Mouse (Mus musculus): ENCODE data around the gene Mbnl2. TPM values are rescaled to one million over a fixed set of nuclear protein-coding genes. Genes with fewer than 3 reads are reported as not detected.

The Mbnl2 gene
- polyA plus RNA-seq, 1 experiment from 2014 or later, result 17.6 TPM

DNA sequence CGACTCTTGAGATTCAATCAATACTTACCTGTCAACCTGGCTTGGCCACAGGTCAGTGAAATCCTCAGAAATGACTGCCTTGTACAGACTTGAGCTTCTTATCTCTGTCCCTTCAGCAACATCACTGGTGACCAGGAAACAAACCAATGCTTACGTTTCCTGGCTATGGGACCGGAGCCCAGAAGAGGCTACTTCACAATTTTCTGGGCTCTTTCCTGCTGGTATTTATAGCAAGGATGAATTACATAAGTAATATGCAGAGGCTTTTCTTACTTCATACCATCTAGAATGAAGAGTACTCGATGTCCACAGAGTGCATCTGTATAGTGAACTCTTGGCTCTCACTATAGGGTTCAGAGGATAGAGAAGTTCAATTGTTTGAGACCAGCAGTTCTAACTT, 111.8 kb downstream of the Mbnl2 start:
- H3K9me3 ChIP-seq, result no peaks in the 10 kb centered on the region
- peaks cover 15% of the 10 kb centered on the region for H3K4me1 ChIP-seq (replicated peaks)
- H3K27me3 ChIP-seq, result no peaks in the 10 kb centered on the region
- ATAC-seq, result no peak
- 94% methylated on average over 4 of the region's 4 CpGs for WGBS
- H3K27ac ChIP-seq, result no peak overlapping the region
- H3K4me3 ChIP-seq (replicated peaks), result no peak overlapping the region
- peaks cover 3% of the 10 kb centered on the region; the same call in 1 of the 2 replicates for H3K36me3 ChIP-seq
- H3K4me2 ChIP-seq (replicated peaks), result no peak overlapping the region
- no peak overlapping the region for H3K9ac ChIP-seq (replicated peaks)

DNA sequence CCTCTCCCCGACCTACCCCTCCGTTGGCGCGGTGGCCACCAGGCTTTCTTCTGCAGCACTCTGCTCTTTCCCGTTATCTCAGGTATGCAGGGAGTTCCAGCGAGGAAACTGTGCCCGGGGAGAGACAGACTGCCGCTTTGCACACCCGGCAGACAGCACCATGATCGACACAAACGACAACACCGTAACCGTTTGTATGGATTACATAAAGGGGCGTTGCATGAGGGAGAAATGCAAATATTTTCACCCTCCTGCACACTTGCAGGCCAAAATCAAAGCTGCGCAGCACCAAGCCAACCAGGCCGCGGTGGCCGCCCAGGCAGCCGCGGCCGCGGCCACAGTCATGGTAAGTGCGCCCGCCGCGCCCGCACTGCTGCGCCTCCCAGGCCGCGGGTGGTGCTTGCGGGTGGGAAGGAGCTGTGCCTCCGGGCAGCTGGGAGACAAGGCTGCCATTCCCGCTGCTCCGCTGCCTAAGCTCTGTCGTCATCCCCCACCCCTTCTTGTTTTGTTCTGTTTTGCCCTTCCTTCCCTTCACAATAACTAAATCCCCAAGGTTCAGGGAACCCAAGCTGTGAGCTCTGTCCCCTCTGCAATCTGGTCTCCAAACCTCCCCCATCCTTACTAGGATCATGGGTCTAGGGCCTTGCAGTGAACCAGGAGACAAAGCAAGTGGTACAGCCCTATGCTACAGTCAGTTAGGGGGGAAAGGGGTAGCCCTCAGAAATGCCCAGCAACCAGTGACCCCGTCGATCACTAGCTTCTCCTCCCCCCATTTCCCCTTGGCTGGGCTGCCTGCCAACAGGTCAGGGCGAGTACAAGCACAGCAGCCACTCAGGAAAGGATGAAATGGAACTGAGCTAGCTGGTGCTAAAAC, 113.6 kb downstream of the Mbnl2 start:
- 4% methylated on average over 37 of the region's 38 CpGs for WGBS
- H3K4me1 ChIP-seq (replicated peaks), result peaks cover 15% of the 10 kb centered on the region
- H3K4me3 ChIP-seq (replicated peaks), result peak overlapping the region; percentile 43
- ATAC-seq, result peak; percentile 89
- peak overlapping the region; percentile 74 for H3K9ac ChIP-seq (replicated peaks)
- no peaks in the 10 kb centered on the region for H3K9me3 ChIP-seq
- peak overlapping the region; percentile 52 for H3K27ac ChIP-seq
- peak overlapping the region; percentile 64 for H3K4me2 ChIP-seq (replicated peaks)
- H3K27me3 ChIP-seq, result no peaks in the 10 kb centered on the region
- H3K36me3 ChIP-seq, result peaks cover 3% of the 10 kb centered on the region; the same call in 1 of the 2 replicates

DNA sequence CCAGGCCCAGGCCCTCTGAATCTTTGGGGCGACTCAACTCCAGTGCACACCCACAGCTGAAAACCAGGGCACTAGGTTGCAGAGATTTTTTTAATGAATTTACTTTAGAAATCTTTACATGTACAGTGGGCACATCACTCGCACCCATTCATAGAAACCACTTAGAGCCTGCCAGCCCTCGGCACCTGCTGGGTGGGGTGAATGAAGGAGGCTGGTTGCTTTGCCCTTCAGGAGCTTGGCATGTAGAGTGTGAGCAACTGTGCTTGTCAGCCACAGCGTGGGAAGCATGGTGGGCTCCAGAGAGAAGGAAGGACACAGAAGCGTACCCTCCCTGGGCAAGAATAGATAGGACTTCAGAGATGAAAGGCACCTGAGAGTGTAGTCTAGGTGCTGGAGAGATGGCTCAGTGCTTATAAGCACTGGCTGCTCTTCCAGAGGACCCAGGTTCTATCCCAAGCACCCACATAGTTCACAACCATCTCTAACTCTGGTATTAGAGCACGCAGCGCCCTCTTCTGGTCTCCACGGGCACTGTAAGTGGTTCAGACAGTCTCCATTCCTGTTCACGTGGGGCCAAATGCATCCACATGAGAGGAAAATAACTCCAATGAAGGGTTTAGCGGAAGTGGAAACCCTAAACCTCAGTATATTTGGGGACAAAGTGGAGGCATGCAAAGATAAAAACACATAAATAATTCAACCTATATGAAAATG, 114.9 kb downstream of the Mbnl2 start:
- H3K4me2 ChIP-seq (replicated peaks), result no peak overlapping the region
- H3K27ac ChIP-seq, result no peak overlapping the region
- no peaks in the 10 kb centered on the region for H3K27me3 ChIP-seq
- peaks cover 15% of the 10 kb centered on the region for H3K4me1 ChIP-seq (replicated peaks)
- H3K9ac ChIP-seq (replicated peaks), result no peak overlapping the region
- H3K36me3 ChIP-seq, result peaks cover 3% of the 10 kb centered on the region; the same call in 1 of the 2 replicates
- H3K9me3 ChIP-seq, result no peaks in the 10 kb centered on the region
- WGBS, result 92% methylated on average over 10 of the region's 10 CpGs
- H3K4me3 ChIP-seq (replicated peaks), result no peak overlapping the region
- no peak for ATAC-seq

DNA sequence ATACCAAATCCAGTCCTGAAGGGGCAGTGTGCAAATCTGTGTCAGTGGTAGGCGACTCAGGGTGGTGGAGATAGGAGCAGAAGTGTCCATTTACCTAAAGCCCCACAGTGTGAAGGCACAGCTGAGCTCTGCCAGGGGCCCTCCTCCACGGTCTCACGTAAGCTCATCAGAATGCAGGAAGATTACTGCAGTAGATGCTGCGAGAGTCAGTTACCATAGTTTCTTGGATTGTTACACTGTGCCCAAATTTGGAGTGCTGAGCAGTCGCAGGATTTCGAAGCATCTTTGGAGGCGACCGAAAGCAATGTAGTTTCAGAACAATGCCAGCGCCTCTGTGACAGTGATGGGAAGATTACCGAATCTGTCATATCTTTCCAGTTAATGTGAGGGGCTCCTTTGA, 116.2 kb downstream of the Mbnl2 start:
- Histone ChIP-seq H3K4me3 (replicated peaks) (no peak overlapping the region), H3K36me3 (peaks cover 3% of the 10 kb centered on the region; the same call in 1 of the 2 replicates), H3K27ac (no peak overlapping the region), H3K9me3 (no peaks in the 10 kb centered on the region), H3K9ac (replicated peaks) (no peak overlapping the region), H3K4me1 (replicated peaks) (peaks cover 15% of the 10 kb centered on the region), H3K27me3 (no peaks in the 10 kb centered on the region), H3K4me2 (replicated peaks) (no peak overlapping the region)
- ATAC-seq, result no peak
- WGBS, result 68% methylated on average over 10 of the region's 10 CpGs

DNA sequence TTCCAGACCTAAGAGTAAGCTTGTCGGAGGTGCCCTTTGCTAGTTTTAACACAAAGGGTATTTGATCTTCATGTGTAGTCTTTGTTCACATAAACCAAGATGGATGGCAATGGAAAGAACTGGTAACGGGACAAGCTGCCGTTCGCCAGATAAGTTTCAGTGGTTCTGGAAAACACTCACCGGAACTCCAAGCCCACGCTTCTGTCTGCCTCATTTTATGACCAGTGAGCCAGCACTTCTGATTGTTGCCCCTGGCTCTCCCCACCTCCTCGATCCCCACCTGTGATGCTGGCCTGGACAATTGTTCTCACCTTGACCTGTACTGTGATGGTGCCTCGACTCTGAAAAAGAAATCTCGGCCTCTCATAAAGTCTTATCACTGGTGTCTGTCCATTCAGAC, 117.0 kb downstream of the Mbnl2 start:
- no peaks in the 10 kb centered on the region for H3K9me3 ChIP-seq
- H3K9ac ChIP-seq (replicated peaks), result no peak overlapping the region
- H3K36me3 ChIP-seq, result peaks cover 3% of the 10 kb centered on the region; the same call in 1 of the 2 replicates
- peaks cover 15% of the 10 kb centered on the region for H3K4me1 ChIP-seq (replicated peaks)
- no peak overlapping the region for H3K27ac ChIP-seq
- H3K4me3 ChIP-seq (replicated peaks), result no peak overlapping the region
- WGBS, result 90% methylated on average over 9 of the region's 9 CpGs
- H3K4me2 ChIP-seq (replicated peaks), result no peak overlapping the region
- no peaks in the 10 kb centered on the region for H3K27me3 ChIP-seq
- no peak for ATAC-seq

DNA sequence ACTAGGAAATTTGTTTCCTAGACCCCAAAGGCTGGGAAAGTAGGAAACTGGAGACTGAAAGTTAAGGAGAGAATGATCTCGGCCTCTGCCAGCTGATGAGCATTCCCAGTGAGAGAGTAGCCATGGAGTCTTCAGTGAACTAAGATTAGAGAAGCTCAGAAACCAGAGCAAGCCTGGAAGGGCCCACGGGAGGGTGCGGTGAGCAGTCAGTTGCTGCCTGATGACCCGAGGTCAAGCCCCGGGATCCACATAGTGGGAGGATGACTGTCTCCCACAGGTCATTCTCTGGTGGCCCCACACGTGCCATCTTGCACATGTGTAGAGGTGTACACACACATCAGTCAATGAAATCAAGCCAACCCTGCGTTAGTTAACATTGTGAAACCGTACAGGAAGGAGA, 118.0 kb downstream of the Mbnl2 start:
- peaks cover 3% of the 10 kb centered on the region; the same call in 1 of the 2 replicates for H3K36me3 ChIP-seq
- no peak for ATAC-seq
- H3K9me3 ChIP-seq, result no peaks in the 10 kb centered on the region
- no peak overlapping the region for H3K4me3 ChIP-seq (replicated peaks)
- no peaks in the 10 kb centered on the region for H3K27me3 ChIP-seq
- no peak overlapping the region for H3K27ac ChIP-seq
- H3K4me1 ChIP-seq (replicated peaks), result peaks cover 15% of the 10 kb centered on the region
- no peak overlapping the region for H3K9ac ChIP-seq (replicated peaks)
- no peak overlapping the region for H3K4me2 ChIP-seq (replicated peaks)
- 84% methylated on average over 8 of the region's 8 CpGs for WGBS

DNA sequence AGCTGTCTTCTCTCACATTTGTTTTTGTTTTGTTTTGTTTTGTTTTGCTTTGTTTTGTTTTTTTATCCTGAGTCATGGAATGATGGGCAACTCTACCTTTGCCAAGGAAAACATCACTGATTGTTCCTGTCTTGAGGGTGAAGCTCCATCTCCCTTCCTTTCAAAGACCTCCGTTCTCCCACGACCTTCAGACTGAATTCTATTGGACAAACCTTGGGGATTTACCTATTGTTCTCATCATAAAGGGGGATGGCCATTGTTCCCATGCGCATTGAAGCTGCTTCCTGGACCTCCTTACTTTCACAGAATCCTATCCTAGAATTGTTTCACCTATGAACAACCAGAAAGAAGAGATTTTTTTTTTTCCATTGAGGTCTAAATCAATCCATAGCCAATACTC, 118.7 kb downstream of the Mbnl2 start:
- H3K27ac ChIP-seq, result no peak overlapping the region
- WGBS, result 31% methylated on average over 3 of the region's 3 CpGs
- H3K27me3 ChIP-seq, result no peaks in the 10 kb centered on the region
- H3K36me3 ChIP-seq, result peaks cover 3% of the 10 kb centered on the region; the same call in 1 of the 2 replicates
- ATAC-seq, result no peak
- no peak overlapping the region for H3K4me2 ChIP-seq (replicated peaks)
- no peak overlapping the region for H3K4me3 ChIP-seq (replicated peaks)
- H3K4me1 ChIP-seq (replicated peaks), result peaks cover 9% of the 10 kb centered on the region
- no peaks in the 10 kb centered on the region for H3K9me3 ChIP-seq
- no peak overlapping the region for H3K9ac ChIP-seq (replicated peaks)

DNA sequence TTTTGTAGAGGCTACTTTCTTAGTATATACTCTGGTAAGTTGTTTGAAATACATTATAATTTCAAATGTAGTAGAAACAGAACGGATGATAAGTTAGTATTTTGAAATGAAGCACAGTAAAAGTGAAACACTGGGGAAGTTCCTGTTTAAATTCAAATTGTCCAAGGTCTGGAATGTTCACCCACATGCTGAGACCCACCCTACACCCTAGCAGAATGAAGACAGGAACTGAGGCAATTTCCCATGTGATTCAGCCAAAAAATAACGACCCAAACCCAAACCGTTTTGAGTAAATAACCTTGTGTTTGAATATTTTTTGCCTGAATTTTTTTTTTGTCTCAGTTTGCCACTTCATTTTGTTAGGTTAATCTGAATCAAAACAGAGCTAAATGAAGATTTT, 119.4 kb downstream of the Mbnl2 start:
- no peak for ATAC-seq
- H3K9ac ChIP-seq (replicated peaks), result no peak overlapping the region
- no peaks in the 10 kb centered on the region for H3K27me3 ChIP-seq
- H3K9me3 ChIP-seq, result no peaks in the 10 kb centered on the region
- no peak overlapping the region for H3K27ac ChIP-seq
- H3K36me3 ChIP-seq, result peaks cover 3% of the 10 kb centered on the region; the same call in 1 of the 2 replicates
- no peak overlapping the region for H3K4me3 ChIP-seq (replicated peaks)
- 89% methylated on average over 3 of the region's 3 CpGs for WGBS
- H3K4me2 ChIP-seq (replicated peaks), result no peak overlapping the region
- H3K4me1 ChIP-seq (replicated peaks), result 0 out of 2 replicates have a peak, but pooled peaks cover 5% of the 10 kb centered on the region

DNA sequence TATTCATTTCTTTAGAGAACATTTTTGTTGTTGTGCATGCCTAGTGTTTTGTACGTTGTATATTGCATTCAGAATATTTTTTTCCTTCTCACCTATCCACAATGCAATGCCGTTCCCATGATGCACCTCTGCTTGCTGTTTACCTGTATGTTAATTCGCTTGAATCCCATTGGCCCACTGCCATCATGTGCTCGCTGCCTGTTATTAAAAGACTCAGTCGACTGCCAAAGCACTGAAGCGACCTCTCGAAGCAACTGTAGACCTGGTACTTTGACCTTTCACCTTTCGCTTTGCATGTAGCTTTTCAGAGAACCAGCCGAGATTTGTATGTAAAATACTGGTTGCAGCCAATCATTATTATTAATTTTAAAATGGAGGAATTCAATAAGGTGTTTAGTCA, 120.0 kb downstream of the Mbnl2 start:
- Histone ChIP-seq H3K4me1 (replicated peaks) (0 out of 2 replicates have a peak, but pooled peaks cover 5% of the 10 kb centered on the region), H3K36me3 (no peaks in the 10 kb centered on the region), H3K9ac (replicated peaks) (no peak overlapping the region), H3K4me2 (replicated peaks) (no peak overlapping the region), H3K4me3 (replicated peaks) (no peak overlapping the region), H3K9me3 (no peaks in the 10 kb centered on the region), H3K27me3 (no peaks in the 10 kb centered on the region), H3K27ac (no peak overlapping the region)
- 87% methylated on average over 9 of the region's 9 CpGs for WGBS
- ATAC-seq, result no peak

DNA sequence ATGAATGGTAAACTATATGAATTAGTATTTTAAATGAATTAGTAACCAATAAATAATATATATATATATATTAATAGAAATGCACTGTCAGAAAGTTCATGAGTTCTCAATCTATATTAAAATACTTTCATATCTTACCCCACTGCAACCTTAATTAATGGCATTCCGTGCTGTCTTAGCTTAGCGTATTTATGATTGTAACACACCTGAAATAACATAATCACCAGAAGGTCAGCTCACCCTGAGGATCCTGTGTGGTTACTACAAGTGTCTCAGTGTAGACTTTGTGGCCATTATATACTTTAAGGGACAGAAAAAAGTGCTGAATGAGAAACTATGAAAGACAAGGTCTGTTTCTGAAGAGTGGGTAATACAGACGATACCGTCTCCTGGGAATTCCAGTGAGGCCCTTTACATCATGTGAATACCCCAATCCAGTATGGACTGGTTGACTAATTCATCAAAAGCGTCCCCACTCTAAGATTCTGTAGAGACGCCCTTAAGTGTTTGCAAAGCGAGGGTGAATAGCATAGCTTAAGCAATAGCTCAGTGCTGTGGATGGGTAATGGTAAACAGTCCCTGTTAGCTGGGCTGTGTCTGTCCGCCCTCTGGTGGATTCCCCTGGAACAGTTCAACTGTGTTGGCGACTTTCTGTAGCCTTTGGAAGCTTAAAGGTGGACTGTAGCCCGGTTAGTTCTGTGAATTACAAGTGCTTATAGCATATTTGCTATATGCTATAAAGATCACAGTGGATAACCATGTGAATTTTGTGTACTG, 122.6 kb downstream of the Mbnl2 start:
- 46% methylated on average over 10 of the region's 10 CpGs for WGBS
- Histone ChIP-seq H3K4me2 (replicated peaks) (no peak overlapping the region), H3K4me3 (replicated peaks) (no peak overlapping the region), H3K36me3 (peaks cover 10% of the 10 kb centered on the region; the same call in 1 of the 2 replicates), H3K27ac (no peak overlapping the region), H3K27me3 (no peaks in the 10 kb centered on the region), H3K9ac (replicated peaks) (no peak overlapping the region), H3K4me1 (replicated peaks) (no peaks in the 10 kb centered on the region), H3K9me3 (no peaks in the 10 kb centered on the region)
- peak; percentile 96 for ATAC-seq

DNA sequence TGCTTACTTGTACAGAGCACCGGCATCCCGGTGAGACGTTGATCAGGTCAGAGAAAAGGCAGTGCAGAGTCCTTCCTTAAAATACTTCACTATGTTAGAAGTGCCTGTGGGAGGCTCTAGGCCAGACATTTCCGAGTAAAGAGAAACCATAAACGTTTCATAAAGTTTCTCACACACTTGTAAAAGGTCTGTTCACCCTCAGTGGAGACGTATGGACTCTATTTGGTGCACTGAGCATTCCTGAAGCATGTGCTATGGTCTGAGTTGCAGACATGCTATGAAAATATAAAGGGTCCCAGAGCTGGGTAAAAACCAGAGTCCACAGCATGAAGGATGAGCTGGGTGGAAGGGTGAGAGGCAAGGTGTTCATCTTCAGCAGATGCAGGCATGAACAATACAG, 124.1 kb downstream of the Mbnl2 start:
- Histone ChIP-seq H3K4me1 (replicated peaks) (no peaks in the 10 kb centered on the region), H3K27ac (no peak overlapping the region), H3K27me3 (no peaks in the 10 kb centered on the region), H3K36me3 (peaks cover 10% of the 10 kb centered on the region; the same call in 1 of the 2 replicates), H3K4me3 (replicated peaks) (no peak overlapping the region), H3K4me2 (replicated peaks) (no peak overlapping the region), H3K9ac (replicated peaks) (no peak overlapping the region), H3K9me3 (no peaks in the 10 kb centered on the region)
- no peak for ATAC-seq
- 89% methylated on average over 6 of the region's 6 CpGs for WGBS

Measured in midbrain, embryonic 13.5 days (tissue).